Mouse (Mus musculus) cerebral cortex, adult 2 months (tissue): ENCODE results near the gene Hadh.

Experiments
- WGBS: fragments of 180-500 bp; shearing (Covaris S2); methylation state at CpG from one replicate; pipeline ENCODE4 v1.1.7; 2018; 5-methylcytosine and 5-hydroxymethylcytosine counted together

Gene Hadh

DNA sequence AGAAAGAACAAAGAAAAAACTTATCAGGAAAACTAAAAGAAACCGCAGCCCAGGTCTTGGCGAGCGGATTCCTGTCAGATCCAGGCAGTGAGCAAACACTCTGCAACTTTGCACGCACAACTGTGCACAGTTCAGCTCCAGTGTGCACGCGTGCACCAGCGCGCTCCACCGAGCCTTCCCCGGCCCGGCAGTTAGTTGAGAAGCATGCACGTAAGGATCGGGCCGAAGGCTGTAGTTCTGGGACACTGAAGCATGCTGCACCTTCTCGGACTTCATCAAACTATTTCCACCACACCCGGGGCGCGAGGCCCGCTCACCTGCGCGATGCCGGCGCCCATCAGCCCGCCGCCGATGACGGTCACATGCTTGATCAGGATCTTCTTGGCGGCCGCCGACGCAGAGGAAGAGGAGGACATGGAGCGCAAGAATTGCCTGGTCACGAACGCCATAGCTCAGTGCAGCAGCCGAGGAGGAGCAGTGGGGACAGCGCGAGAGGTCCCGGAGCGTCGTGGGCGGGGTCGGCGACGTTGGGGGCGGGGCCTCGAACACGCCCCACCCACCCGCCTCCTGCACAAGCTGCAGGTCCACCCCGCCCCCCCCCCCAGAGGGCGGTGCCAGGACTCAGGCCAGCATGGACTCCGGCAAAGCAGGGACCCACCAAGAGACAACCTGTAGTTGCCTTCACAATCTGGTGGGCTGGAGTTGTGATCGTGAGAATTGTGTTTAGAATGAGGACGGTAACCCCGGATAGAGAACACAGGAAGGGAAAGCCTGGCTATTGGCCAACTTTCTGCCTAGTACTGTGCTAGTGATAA, at the start of gene Hadh:
TSS of gene Hadh (minus strand) at position 543 of the 815 bp plus-strand sequence.
- WGBS = under 1% methylated on average over 54 of the region's 54 CpGs

DNA sequence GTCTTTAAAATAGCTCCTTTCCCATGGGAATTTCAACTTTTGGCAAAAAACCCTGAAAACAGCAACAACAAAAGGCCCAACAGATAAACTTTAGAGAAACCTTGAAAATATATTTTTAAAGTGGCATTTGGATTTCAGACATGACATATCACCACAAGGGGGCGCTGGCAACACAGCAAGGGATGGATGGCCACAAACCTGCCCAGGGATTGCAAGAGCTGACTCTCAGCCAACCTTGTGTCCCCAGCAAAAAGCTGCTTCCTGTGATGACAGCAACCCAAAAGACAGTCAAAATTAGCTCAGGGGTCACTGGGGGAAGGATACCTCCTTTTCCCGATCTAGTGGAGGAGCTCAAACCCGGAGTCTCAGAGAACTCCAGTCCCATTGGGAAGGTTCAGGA, 48.3 kb upstream of the Hadh start:
- 4% methylated on average over 3 of the region's 3 CpGs for WGBS

DNA sequence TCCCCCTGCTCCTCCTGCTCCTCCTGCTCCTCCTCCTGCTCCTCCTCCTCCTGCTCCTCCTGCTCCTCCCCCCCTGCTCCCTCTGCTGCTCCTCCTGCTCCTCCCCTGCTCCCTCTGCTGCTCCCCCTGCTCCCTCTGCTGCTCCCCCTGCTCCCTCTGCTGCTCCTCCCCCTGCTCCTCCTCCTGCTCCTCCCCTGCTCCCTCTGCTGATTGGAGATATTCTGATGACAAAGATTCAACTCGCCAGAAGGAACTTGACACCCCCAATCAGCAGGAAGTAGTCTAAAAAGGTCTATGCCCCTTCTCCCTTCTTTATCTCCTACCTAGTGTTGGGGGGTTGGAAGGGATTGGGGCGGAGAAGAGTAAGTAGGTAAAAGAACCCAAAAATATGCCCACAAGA, 46.3 kb upstream of the Hadh start:
- 62% methylated on average over 2 of the region's 2 CpGs for WGBS

DNA sequence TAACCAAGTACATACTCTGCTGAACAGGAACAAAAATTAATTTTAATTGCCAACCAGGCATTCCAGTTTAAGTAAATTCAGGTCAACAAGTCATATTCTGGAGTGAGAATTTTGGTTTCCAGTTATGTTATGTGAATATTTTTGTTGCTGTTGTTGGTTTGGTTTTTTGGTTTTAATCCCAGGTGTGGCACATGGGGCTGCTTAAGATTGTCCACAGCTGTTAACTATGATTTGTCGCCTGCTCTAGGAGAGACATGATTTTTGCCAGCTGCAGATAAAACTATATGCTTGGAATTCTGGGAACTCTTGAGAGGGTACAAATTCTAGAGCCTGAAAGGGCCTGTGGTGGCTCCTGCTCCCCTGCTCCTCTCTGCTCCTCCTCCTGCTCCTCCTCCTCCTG, 45.2 kb upstream of the Hadh start:
- 92% methylated on average over 1 of the region's 1 CpGs for WGBS

DNA sequence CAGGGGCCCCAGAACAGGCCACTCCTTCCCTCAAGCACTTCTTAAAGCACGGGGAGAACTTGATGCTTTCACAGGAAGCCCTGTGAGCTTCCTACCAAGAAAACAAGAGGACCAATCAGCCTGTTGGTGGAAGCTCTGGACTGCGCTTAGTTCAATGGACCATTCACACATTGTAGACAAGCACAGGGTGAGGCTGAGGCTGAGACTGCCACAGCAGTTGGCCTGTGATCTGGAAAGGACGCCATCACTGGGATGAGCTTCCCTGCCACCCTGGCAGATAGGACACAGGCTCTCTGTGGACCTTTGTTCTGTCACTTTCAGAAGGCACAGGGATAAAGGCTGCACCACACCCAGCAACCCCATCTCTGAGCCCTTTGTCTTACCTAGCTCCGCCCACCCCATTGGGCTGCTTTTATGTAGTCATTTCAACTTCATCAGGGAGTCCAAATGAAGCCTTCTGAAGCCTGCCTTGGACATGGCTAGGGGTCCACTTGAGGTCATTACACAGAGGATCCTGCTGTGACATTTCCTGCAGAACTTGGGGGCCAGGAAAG, 44.1 kb upstream of the Hadh start:
- 69% methylated on average over 4 of the region's 4 CpGs for WGBS

DNA sequence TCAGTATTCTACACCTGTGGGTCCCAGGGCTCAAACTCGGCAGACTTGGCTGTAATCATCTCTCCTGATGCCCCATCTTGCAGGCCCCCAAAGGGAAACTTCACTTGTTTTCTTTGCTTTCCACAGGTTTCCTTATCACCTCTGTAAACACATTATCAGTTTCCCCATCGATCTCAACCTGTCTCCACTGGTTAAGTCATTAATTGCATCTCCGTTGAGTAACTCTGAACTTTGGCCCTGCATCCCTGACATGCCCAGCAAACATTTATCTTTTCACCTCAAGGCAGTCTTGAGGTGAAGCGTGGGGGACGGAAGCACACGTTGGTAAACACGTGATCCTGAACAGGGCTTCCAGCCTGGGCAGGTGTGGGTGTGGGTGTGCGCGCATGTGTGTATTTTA, 40.4 kb upstream of the Hadh start:
- 93% methylated on average over 9 of the region's 9 CpGs for WGBS

DNA sequence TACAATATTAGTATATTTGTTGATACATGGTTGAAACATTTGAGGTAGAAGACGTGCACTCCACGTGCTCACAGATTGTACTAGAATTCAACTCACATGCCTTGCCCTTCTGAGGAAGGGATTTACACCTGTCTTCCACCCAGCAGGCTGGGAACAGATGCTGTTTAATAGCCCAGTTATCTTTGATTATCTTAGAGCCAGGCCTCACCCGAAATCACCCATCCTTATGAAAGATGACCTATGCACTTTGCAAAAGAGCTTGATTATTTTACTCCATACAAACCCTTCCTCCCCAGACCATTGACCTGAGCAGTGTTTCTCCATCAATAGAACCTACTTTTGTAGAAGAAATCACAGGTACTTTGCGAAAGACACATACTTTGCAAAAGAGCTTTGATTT, 38.7 kb upstream of the Hadh start:
- WGBS = 91% methylated on average over 4 of the region's 4 CpGs

DNA sequence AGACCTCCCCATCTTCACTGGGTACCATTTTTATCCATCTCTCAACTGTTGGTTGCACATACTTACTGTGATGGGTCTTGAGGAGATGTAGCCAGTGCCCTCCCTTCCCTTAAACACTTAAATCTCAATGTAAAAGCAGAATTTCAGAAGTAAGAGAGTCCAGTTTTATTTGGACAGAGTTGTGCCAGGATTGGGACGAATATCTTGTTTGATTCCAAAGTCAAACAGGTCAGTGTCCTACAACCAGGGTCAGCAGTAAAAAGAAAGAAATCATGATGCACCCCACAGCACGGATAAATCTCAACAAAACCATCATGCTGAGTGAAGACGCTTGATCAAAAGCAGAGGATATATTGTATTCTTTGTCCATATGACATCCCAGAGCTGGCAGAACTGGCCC, 35.9 kb upstream of the Hadh start:
- WGBS = 87% methylated on average over 3 of the region's 3 CpGs

DNA sequence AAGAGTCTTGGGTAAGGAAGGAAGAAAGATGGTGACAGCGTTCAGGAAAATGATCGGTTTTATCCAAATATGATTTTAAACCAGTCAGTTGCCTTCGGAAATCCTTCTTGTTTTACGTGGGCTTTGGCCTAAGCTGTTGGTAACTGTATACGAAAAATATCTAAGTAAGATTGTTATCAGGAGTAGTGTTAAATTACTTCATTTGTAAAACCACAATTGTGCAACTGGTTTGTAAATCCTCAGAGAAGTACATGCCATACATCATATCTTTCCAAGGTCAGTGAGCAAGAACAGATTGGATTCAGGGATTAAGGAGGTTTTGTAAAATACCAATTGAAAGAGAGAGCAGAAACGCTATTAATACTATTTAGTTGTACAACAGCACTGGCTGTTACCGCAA, 34.4 kb upstream of the Hadh start:
- 95% methylated on average over 7 of the region's 7 CpGs for WGBS

DNA sequence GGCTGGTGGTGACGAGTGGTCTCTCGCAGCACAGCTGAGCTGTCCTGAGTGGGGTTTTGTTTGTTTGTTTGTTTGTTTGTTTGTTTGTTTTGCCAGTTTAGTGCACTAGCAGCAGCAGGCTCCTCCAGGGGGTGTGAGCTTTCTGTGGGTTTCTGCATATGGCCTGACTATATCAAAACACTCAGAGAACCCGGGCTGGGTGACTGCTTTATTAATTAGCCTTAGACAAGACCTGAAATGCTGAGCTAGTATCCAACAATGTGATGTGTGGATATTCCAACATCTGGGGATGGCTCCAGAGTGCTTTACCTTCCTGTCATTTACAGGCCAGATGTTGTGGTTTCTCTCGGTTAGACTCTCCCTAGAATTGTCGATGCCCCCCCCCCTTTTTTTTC, 31.4 kb upstream of the Hadh start:
- 9% methylated on average over 5 of the region's 5 CpGs for WGBS

DNA sequence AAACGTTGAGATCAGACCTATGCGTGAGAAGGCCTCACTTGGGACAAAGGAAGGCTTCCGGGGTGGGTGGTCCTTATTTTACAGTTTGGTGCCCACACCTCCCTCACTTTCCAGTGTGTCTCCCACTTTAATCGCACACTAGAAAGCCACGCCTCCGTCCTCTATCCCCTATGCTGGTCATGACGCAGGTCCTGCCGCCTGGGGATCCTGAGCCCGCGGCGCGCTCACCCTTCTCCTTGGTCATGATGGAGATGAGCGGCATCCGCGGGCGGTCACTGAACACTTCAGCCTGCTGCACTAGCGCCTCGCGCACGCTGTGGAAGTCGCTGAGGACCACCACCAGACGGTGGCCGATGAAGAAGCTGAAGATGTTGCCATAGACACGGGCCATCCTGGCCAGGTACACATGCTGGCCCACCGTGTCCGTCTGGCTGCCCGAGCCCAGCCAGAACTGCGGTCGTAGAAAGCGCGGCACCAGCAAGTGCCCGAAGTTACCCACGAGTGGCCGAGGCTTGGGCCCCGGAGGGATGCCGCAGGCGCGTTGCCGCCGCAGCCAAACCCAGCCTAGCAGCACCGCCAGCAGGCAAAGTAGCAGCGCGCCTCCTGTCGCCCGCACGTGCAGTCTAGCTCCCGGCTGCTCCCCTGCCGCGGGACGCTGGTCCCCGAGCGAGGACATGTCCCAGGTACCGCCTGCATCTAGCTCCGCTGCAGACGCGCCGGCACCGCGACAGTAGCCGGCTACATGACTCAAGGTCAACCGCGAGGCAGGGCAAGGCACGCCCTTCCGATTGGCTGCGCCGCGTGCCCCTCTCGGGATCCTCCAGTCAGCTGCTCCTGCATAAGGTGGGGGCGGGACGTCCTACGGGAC, 30.8 kb upstream of the Hadh start, which contains the start of gene Cyp2u1:
TSS of gene Cyp2u1 (minus strand) at position 776 of the 868 bp plus-strand sequence.
- WGBS = under 1% methylated on average over 71 of the region's 71 CpGs

DNA sequence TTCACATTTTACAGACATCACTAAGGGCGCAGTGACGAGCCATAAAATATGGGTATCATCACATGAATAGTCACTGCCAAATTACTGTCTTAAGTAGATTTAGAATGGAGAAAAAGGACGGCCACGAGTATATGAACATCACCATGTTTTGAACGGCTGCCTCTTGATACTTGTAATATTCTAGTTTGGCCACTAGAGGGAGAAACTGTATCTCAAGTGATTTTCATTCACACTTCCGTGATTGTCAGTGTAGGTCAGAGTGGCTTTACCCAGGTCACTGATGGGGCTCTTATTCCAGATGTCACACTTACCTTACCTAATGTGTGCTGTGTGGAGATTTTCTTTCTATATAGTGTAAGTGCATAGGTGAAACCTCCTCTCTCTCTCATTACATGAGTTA, 28.0 kb upstream of the Hadh start:
- 6% methylated on average over 6 of the region's 6 CpGs for WGBS

DNA sequence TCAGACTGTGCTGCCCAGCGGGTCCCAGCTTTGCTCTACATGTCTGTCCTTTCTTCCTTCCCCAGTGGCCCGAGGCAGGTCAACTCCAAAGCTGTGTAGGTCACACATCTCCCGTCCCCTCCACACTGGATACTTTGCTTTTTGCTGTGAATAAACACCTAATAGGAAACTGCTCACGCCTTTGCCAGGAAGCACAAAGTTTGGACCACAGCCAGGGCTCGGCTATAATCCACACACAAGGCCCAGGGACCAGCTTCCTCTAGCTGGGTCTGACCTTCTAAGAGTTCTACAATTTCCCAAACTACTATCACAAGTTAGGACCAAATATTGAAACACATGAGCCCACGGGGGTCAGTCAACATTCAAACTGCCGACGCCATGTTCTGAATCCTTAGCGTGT, 27.2 kb upstream of the Hadh start:
- 78% methylated on average over 9 of the region's 9 CpGs for WGBS

DNA sequence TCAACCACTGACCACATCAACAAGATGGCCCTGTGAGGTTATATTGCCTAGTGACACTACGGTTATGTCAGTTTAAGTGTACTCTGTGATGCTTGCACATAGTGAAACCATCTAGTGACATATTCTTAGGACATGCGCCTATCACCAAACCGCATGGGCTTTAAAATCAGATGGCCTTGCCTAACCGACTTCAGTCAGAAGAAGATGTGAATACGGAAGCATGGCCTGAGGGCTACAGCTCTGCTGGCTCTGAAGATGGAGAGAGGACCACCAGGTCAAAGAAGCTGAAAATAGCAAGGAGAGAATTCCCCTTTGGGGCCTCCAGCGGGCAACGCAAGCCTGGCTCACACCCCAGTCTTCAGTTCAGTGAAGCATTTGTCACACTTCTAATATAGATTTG, 25.0 kb upstream of the Hadh start:
- 81% methylated on average over 7 of the region's 7 CpGs for WGBS

DNA sequence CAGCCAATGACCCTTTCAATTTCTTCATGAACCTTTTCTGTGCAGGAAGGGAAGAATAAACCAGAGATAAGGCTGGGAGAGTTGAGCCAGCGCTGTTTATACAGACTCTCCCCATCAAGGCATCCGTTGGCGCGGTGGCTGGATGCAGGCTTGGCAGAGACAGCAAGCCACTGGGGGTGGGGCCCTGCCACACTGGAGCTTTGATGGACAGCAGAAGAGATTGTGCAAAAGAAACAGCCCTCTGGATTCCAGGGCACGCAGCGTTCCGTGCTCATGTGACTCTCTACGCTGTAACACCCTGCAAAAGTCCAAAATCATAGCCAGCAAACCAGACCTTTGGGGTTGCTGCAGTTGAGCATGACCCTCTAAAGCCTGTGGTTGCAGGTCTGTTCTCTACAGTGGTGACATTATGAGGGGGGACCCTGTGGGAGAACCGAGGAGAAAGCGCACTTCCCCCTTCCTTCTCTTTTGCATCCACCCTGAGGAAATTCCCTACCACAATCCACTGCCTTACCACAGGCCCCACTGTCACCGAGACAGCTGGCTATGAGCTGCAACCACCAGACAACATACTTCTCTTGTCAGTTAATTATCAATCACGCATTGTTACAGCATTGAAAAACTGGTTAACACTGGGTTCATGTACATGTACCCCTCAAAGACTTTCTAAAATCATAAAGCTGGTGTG, 23.8 kb upstream of the Hadh start:
- 76% methylated on average over 12 of the region's 12 CpGs for WGBS

DNA sequence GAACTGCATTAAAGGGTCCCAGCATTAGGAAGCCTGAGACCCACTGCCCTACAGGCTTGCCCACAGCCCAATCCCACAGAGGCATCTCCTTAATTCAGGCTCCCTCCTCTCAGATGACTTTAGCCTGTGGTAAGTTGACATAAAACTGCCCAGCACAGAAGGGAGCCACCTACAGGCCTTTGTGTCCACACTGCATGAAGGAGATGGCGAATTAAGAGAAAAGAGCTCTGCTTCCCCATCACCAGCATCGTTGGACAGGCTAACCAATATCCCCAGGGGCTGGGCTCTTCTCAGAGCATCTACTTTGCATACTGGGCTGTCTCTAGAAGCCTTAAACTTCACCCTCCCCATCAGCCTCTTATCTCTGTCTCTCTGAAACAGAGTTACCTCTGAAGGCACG, 22.6 kb upstream of the Hadh start:
- WGBS = 64% methylated on average over 3 of the region's 3 CpGs

DNA sequence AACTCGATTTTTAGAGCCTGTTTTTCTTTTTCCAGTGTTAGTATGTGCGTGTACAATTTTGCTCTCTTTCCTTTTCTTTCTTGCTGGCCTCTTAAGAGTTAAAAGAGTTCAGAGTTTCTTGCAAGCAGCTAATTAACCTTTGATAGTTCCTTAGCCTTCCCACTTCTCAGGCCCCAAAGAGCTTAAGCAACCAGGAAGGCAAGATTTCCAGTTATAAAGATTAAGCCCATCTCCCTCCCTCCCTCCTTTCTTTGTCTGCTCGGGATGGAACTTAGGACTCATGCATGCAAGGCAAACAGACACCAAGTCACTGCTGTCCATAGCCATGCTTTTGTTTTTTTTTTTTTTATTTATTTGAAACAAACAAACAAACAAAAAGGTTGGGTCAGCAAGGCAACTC, 21.1 kb upstream of the Hadh start:
- WGBS = 64% methylated on average over 3 of the region's 3 CpGs

DNA sequence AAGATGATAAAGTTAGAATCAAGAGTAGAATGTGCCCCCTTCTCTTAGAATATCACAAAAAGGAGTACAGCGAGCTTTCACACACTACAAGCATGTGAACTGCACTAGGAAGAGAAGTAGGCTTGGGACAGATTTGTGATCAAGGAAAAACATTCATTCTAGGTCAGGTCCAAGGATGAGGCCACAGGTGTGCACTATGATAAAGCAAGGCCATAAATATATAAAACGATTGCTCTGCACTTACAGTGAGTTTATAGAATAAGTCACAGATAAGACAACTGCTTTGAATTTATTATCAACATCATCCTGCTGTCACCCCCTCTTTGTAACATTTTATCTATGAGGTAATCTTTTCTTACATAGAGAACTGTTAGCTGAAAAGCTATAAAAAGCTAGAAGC, 20.4 kb upstream of the Hadh start:
- WGBS = 73% methylated on average over 2 of the region's 2 CpGs

DNA sequence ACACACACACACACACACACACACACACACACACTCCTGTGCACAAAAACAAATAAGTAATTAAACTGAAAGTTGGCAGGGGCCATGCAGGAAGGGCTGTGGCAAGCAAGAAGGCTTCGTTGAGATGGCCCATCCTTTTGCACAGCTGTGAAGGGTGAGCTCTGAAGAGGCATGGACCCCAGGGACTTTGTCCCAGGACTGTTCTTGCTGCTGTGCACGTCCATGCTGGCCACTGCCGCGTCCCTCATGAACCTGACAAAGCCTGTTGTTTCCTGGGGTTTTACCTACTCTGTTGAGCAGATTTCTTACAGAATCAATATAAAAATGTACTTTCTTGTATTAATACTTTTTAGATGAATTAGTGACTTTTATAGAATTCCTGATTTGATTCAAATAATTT, 20.0 kb upstream of the Hadh start:
- WGBS = 82% methylated on average over 4 of the region's 4 CpGs

DNA sequence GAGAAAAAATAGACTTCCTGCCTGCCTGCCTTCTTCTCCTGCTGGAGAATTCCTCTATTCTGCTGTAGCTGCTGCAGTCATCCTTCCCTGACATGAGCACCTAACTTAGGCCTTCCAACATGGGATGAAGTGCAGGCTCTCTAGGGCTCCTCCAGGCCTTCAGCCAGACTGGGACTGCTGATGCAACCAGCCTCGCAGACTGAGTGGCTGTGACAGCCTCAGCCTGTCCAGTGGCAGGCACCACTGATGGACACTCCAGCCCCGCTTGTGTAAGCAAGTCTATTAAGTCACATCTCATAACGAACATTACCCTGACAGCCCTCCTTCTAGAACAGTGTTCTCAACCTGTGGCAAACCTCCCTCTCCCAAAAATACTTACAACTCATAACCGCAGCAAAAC, 2.2 kb upstream of the Hadh start:
- WGBS = 84% methylated on average over 4 of the region's 4 CpGs

DNA sequence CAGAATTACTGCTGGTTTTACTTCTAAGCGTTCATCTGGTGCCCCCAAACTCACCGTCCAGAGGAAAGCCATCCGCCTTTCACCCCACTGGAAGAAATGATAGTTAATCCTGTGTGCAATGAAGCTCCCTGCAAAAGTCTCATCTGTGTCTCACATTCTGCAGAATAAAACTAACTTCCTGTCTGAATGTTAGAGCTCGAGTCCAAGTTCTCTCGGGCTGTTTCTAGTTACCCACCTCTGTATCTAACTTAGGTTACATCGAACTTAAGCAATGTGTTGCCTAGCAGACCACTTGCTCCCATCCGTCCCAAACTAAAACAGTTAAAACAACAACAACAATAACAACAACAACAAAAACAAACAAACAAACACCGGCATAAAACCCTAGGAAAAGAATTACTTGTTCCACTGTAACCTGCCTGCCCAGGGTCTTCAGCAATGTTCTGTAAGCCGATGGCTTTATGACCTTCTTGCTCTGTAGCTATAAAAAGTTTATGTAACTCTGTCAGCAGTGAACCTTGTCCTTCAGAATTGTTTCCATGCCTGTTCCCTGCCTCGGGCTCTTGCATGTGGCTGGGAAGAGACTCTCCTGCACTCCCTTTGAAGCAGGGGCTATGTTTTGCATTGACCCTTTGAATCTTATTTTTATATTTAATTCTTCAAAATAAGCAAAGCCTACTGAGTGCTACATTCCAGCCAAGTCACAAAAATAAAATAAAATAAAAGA, 636 bp upstream of the Hadh start:
- WGBS = 33% methylated on average over 10 of the region's 10 CpGs
